Mouse (Mus musculus) heart, adult 2 months (tissue): Measurements from ENCODE around the gene Akap8.

Experiments
- CTCF ChIP-seq: fragments of 200-600 bp; IDR thresholded peaks from 2 replicates; pipeline ENCODE4 v1.8.1; 2022; ENCODE audit warnings: antibody characterized with exemption, mild to moderate bottlenecking, moderate library complexity
- EP300 ChIP-seq: fragments of 200-500 bp; IDR thresholded peaks from 2 replicates; pipeline ENCODE4 v1.6.1; 2011; ENCODE audit warnings: low read depth, low read length, control low read depth; ENCODE audit not compliant: insufficient read depth
- POLR2A ChIP-seq: fragments of 200-500 bp; IDR thresholded peaks from 2 replicates; pipeline ENCODE4 v1.6.1; 2011; ENCODE audit warnings: mild to moderate bottlenecking, low read depth, low read length, control low read depth; ENCODE audit not compliant: insufficient read depth

DNA sequence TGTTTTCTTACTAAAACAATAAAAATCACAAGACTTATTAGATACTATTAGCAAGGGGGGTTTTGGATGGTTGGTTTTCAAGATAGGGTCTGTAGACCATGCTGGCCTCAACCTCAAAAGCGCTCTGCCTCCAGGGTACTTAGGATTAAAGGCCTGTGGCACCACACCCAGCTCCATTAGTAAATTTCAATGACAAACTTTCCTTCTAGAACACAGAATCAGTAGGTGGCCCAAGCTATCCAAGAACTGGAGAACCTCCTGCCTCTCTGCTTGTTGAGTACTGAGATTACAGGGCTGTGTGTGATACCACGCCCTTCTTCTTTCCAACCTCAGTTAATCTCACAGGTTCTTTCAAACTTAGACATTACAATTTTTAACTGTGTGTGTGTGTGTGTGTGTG lies 39.9 kb downstream of the Akap8 start:
- TF ChIP-seq EP300, result no peak
- no peak for TF ChIP-seq CTCF
- TF ChIP-seq POLR2A, result no peak
